Mouse (Mus musculus) intestine, embryonic 16.5 days (tissue): ENCODE measurements around the gene Med24. TPM values are rescaled to one million over a fixed set of nuclear protein-coding genes. Genes with fewer than 3 reads are reported as not detected.
"Not testable (repeated sequence)": the region's sequence is repeated elsewhere in the genome, so short reads cannot be mapped to it uniquely, and the experiment has no call there.

ENCODE experiments used
- ATAC-seq: fragments of 200-750 bp; cut with Nextera tagmentation; 2 replicates; pipeline ENCODE4 v1.8.0; 2017; ENCODE audit warnings: moderate TSS enrichment, moderate library complexity
- H3K27ac ChIP-seq: fragments of 300-500 bp; sonication (generic); 2 replicates; pipeline ENCODE4 v1.5.1; 2014; ENCODE audit warnings: mild to moderate bottlenecking, low read length
- H3K27me3 ChIP-seq: fragments of 300-500 bp; sonication (generic); replicated peaks from 2 replicates; pipeline ENCODE4 v1.6.1; 2014; ENCODE audit warnings: low read length, control low read depth, mixed read lengths; ENCODE audit not compliant: control insufficient read depth, insufficient read depth
- H3K36me3 ChIP-seq: fragments of 300-500 bp; sonication (generic); 2 replicates; pipeline ENCODE4 v1.6.1; 2014; ENCODE audit warnings: low read length, control low read depth; ENCODE audit not compliant: control insufficient read depth, insufficient read depth
- H3K4me1 ChIP-seq: fragments of 300-500 bp; sonication (generic); 2 replicates; pipeline ENCODE4 v1.6.1; 2014; ENCODE audit warnings: low read length, control low read depth, mixed read lengths; ENCODE audit not compliant: control insufficient read depth, insufficient read depth
- H3K4me2 ChIP-seq: fragments of 300-500 bp; sonication (generic); 2 replicates; pipeline ENCODE4 v1.6.1; 2014; ENCODE audit warnings: low read depth, low read length, control low read depth
- H3K4me3 ChIP-seq: fragments of 300-500 bp; sonication (generic); 2 replicates; pipeline ENCODE4 v1.5.1; 2014; ENCODE audit warnings: mild to moderate bottlenecking, low read length
- H3K9ac ChIP-seq: fragments of 300-500 bp; sonication (generic); 2 replicates; pipeline ENCODE4 v1.6.1; 2014; ENCODE audit warnings: low read depth, low read length
- H3K9me3 ChIP-seq: fragments of 300-500 bp; sonication (generic); 2 replicates; pipeline ENCODE4 v1.6.1; 2016; ENCODE audit warnings: low read length, control low read depth; ENCODE audit not compliant: control insufficient read depth
- WGBS: fragments of 180-500 bp; shearing (Covaris S2); extraction: QIAGEN DNeasy Blood & Tissue Kit; methylation state at CpG from one replicate; pipeline ENCODE4 v1.1.7; 2014; 5-methylcytosine and 5-hydroxymethylcytosine counted together
- polyA plus RNA-seq: library from polyadenylated mRNA; unstranded; fragments of >200 nt; fragmentation: Nextera tagmentation; extraction: Ambion mirVana; gene quantifications from 2 replicates; pipeline ENCODE4 v1.2.1, GENCODE M21; 2015

Gene Med24
- polyA plus RNA-seq, 1 experiment from 2014 or later = 38.5 TPM

DNA sequence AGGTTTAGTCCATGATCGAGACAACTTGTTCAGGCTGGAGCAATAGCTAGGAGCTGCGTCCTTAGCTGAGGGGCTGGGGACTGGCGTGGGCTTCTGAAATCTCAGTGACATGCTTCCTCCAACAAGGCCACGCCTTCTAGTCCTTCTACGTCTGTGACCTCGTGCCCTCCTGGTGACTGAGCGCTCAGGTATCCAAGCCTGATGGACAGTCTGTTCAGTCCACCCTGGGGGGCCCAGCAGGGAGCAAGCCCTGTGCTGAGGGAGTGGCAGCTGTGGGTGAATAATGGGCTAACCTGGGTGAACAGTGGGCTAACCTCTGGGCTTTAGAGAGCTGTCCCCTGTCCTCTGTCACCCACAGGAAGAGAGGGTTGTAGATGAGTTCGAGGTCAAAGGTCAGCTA is 41.2 kb downstream of the Med24 start:
- Histone ChIP-seq H3K4me3 (no peak overlapping the region), H3K27ac (no peak overlapping the region), H3K36me3 (peaks cover 38% of the 10 kb centered on the region), H3K4me2 (no peak overlapping the region), H3K9me3 (no peaks in the 10 kb centered on the region), H3K9ac (no peak overlapping the region), H3K27me3 (no peaks in the 10 kb centered on the region), H3K4me1 (0 out of 2 replicates have a peak, but pooled peaks cover 3% of the 10 kb centered on the region)
- 77% methylated on average over 8 of the region's 8 CpGs for WGBS
- ATAC-seq = no peak

- Histone ChIP-seq H3K4me1 (0 out of 2 replicates have a peak, but pooled peaks cover 3% of the 10 kb centered on the region), H3K9me3 (no peaks in the 10 kb centered on the region), H3K27ac (no peak overlapping the region), H3K4me3 (no peak overlapping the region), H3K27me3 (no peaks in the 10 kb centered on the region), H3K4me2 (no peak overlapping the region), H3K9ac (no peak overlapping the region), H3K36me3 (peaks cover 36% of the 10 kb centered on the region)
- no peak for ATAC-seq
- 71% methylated on average over 4 of the region's 4 CpGs for WGBS
Observed at GRCm38 (mm10) chr11:98686976-98687375, 42.3 kb downstream of the Med24 start.

DNA sequence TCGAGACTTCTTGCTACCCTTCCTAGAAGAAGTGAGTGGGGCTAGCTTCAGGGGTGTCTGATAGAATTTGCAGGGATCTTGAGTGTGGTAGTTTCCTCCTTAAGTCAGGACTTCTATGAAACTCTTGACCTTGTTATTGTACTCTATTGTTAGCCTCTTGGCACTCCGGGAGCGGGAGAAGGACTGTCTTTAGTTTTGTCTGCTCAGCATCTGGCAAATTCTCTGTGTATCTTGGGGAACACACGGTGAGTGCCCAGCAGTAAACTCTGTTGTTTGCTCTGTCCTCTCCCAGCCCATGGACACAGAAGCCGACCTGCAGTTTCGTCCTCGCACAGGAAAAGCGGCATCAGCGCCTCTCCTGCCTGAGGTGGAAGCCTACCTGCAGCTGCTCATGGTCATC is 43.6 kb downstream of the Med24 start:
- ATAC-seq = no peak
- Histone ChIP-seq H3K27ac (no peak overlapping the region; the same call in 1 of the 2 replicates), H3K36me3 (peaks cover 24% of the 10 kb centered on the region), H3K27me3 (no peaks in the 10 kb centered on the region), H3K9me3 (no peaks in the 10 kb centered on the region), H3K4me2 (no peak overlapping the region), H3K4me1 (0 out of 2 replicates have a peak, but pooled peaks cover 3% of the 10 kb centered on the region), H3K9ac (no peak overlapping the region), H3K4me3 (no peak overlapping the region)
- 89% methylated on average over 9 of the region's 9 CpGs for WGBS

DNA sequence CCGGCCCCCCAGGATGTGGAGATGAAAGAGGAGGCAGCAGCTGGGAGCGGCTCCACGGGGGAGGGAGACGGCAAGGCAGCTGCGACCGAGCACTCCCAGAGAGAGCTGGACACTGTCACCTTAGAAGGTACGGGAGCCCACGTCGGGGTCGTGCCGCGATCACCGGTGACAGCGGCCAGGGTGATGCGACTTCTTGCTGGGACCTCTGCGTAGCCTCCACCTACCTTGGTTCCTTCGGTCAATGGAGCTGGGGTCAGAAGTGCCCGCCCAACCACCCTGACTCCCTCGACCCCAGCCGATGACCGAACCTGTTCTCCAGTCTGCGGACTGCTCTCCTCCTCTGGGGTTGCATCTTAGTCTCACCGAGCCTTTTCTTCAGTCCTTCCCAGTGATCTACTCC is 46.4 kb downstream of the Med24 start:
- H3K36me3 ChIP-seq = peaks cover 13% of the 10 kb centered on the region
- H3K4me1 ChIP-seq = peaks cover 3% of the 10 kb centered on the region; the same call in 1 of the 2 replicates
- H3K27ac ChIP-seq = peak overlapping the region; percentile 71
- H3K4me2 ChIP-seq = peak overlapping the region; percentile 77
- H3K9me3 ChIP-seq = no peaks in the 10 kb centered on the region
- peak overlapping the region; percentile 98 for H3K4me3 ChIP-seq
- no peak; the same call in 1 of the 2 replicates for ATAC-seq
- no peaks in the 10 kb centered on the region for H3K27me3 ChIP-seq
- WGBS = under 1% methylated on average over 23 of the region's 23 CpGs
- H3K9ac ChIP-seq = peak overlapping the region; percentile 98

DNA sequence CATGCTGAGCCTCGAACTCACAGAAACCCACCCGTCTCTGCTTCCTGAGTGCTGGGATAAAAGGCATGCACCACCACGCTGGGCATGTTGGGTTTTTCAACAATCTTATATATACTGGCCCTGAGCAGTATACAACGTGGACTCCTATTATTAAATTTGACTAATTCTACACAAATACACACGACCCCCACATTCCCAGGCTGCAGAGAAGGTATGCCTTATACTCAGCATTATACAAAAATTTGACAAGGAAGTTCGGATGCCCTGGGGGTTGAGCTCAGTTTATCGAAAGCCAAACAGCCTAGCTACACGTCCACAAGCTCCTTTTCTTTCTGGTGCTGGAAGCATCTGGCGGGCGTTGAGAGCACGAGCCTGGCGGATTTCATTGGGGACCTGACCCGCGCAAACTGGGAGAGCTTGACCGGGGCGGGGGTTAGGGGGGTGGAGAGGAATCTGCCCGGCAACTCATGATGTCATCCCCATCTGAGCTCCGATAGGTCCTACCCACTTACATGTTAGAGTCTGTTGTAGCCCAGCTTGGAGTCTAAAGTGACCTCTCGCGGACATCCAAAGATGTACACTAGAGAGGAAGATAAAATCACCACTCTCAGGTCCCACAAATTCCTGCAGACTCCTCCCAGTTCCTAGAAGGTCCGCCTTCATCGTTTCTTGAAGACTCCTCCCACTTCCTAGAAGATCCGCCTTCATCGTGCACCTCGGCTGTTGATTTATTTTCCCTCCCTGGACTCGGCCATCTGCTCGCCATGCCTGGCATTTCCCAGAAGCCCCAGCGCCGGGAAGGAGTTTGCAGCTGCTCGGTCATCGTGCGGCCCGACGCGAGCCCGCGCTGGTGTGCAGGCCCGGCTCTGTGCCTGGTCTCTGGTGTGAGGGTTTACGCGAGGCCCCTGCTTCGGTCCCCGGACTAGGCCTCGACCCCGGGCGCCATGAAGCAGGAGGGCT is 47.2 kb downstream of the Med24 start, which contains the start of gene Psmd3:
Gene Psmd3, plus strand, starts transcription at position 769 of the 960 bp plus-strand sequence.
- H3K27ac ChIP-seq = peak within 1 kb of the TSS; percentile 71
- peaks cover 3% of the 10 kb centered on the region; the same call in 1 of the 2 replicates for H3K4me1 ChIP-seq
- H3K9me3 ChIP-seq = no peaks in the 10 kb centered on the region
- H3K4me3 ChIP-seq = peak within 1 kb of the TSS; percentile 98
- H3K4me2 ChIP-seq = peak within 1 kb of the TSS; percentile 77
- WGBS = 4% methylated on average over 45 of the region's 45 CpGs
- no peaks in the 10 kb centered on the region for H3K27me3 ChIP-seq
- H3K9ac ChIP-seq = peak within 1 kb of the TSS; percentile 98
- ATAC-seq = peak; percentile 93
- H3K36me3 ChIP-seq = peaks cover 10% of the 10 kb centered on the region

DNA sequence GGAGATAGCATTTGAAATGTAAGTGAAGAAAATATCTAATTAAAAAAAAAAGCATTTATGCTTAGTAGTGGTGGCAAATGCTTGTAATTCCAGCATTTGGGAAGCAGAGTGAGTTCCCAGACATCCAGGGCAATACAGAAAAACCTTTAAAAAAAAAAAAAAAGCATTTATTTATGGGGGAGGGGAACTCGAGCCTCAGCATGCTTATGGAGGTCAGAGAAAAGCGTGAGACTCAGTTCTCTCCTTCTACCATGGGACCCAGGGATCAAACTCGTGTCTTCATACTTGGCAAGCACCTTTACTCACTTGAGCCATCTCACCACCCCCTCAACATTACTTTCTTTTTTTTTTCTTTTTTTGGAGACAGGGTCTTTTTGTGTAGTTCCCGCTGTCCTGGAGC is 48.0 kb downstream of the Med24 start:
- H3K27ac ChIP-seq = no peak overlapping the region
- no peak overlapping the region for H3K4me2 ChIP-seq
- H3K9me3 ChIP-seq = no peaks in the 10 kb centered on the region
- no peak for ATAC-seq
- no peak overlapping the region for H3K9ac ChIP-seq
- H3K27me3 ChIP-seq = no peaks in the 10 kb centered on the region
- WGBS = 78% methylated on average over 4 of the region's 4 CpGs
- peaks cover 4% of the 10 kb centered on the region; the same call in 1 of the 2 replicates for H3K36me3 ChIP-seq
- peaks cover 3% of the 10 kb centered on the region; the same call in 1 of the 2 replicates for H3K4me1 ChIP-seq
- no peak overlapping the region for H3K4me3 ChIP-seq

DNA sequence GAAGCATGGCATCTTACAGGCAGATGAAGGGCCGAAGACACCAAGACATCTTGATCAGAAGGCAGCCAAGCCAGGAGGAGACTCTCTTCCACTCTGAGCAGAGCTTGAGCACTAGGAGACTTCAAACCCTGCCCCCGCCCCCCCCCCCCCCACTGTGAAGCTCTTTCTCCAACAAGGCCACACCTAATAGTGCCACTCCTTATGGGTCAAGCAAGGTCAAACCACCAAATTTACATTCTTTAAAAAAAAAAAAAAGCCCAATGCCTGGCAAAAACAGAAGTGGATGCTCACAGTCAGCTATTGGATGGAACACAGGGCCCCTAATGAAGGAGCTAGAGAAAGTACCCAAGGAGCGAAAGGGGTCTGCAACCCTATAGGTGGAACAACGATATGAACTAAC is 48.6 kb downstream of the Med24 start:
- H3K4me1 ChIP-seq, H3K9me3 ChIP-seq, H3K36me3 ChIP-seq, H3K4me3 ChIP-seq, H3K9ac ChIP-seq, ATAC-seq, H3K27me3 ChIP-seq, H3K27ac ChIP-seq, H3K4me2 ChIP-seq: not testable (repeated sequence)
- 89% methylated on average over 4 of the region's 4 CpGs for WGBS

GRCm38 (mm10) chr11:98680023-98680422 is 49.2 kb downstream of the Med24 start:
- no peak overlapping the region for H3K4me3 ChIP-seq
- no peaks in the 10 kb centered on the region for H3K9me3 ChIP-seq
- no peaks in the 10 kb centered on the region for H3K36me3 ChIP-seq
- H3K27me3 ChIP-seq = no peaks in the 10 kb centered on the region
- H3K4me2 ChIP-seq = no peak overlapping the region
- no peak overlapping the region for H3K9ac ChIP-seq
- WGBS = 96% methylated on average over 1 of the region's 1 CpGs
- peak overlapping the region; percentile 59; the same call in 1 of the 2 replicates for H3K27ac ChIP-seq
- no peak for ATAC-seq
- H3K4me1 ChIP-seq = peaks cover 3% of the 10 kb centered on the region; the same call in 1 of the 2 replicates

- H3K9me3 ChIP-seq = no peaks in the 10 kb centered on the region
- no peaks in the 10 kb centered on the region; the same call in 1 of the 2 replicates for H3K4me1 ChIP-seq
- no peak overlapping the region for H3K4me3 ChIP-seq
- H3K27me3 ChIP-seq = no peaks in the 10 kb centered on the region
- ATAC-seq = no peak
- no peak overlapping the region for H3K27ac ChIP-seq
- WGBS = 34% methylated on average over 7 of the region's 7 CpGs
- H3K4me2 ChIP-seq = no peak overlapping the region
- H3K9ac ChIP-seq = no peak overlapping the region
- no peaks in the 10 kb centered on the region for H3K36me3 ChIP-seq
Observed at GRCm38 (mm10) chr11:98675829-98676363, 53.3 kb downstream of the Med24 start.
